Mouse (Mus musculus) megakaryocyte, embryonic 14.5 days (primary cell): ENCODE measurements around the gene Qprt.

Source experiments
- FLI1 ChIP-seq: IDR thresholded peaks from 2 replicates; pipeline ENCODE4 v1.6.1; 2012; ENCODE audit warnings: low read length, inconsistent platforms, mixed read lengths
- GATA1 ChIP-seq: IDR thresholded peaks from 3 replicates; pipeline ENCODE4 v1.6.1; 2012; ENCODE audit warnings: mixed read lengths, low read length, inconsistent platforms, borderline replicate concordance

- no peak for TF ChIP-seq GATA1
- TF ChIP-seq FLI1 = no peak
These were observed at the start of gene Qprt for GRCm38 (mm10) chr7:127121911-127122270.
